Mouse (Mus musculus) lung, adult 2 months (tissue): ENCODE data around the gene Abca6.

Experiments used
- CTCF ChIP-seq: fragments of 200-500 bp; IDR thresholded peaks from 2 replicates; pipeline ENCODE4 v1.5.1; 2011; ENCODE audit warnings: mild to moderate bottlenecking, low read length, control low read depth; ENCODE audit not compliant: insufficient read depth
- POLR2A ChIP-seq: fragments of 200-500 bp; IDR thresholded peaks from 2 replicates; pipeline ENCODE4 v1.6.1; 2011; ENCODE audit warnings: low read depth, mild to moderate bottlenecking, control low read depth, low read length, borderline replicate concordance; ENCODE audit errors: extremely low read depth

DNA sequence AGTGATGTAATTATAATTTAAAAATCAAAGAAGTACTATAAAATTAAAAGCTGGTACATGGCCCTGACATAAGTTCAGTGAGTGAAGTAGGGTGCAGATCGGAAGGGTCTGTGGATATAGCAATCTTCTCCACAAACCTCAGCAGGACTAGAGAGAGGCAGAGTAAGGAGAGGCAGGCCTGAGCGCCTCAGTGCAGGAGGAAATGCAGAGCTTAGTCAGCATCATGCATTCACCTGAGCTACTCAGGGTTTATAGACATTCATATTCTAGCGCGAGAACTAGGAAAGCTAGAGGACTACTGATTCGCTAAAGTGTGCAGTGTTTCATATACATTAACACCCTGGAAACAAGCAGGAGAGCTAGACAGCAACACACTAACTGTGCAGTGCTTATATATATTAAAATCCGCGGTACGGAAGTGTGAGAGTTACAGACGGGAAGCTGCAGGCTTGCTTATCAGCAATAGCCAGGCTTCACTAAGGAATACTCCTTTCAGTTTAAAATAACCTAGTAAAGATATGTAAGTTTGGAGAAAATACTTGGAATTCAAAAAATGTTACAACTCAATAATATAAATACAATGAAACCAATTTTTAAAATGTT, 32.7 kb upstream of the Abca6 start:
- no peak for TF ChIP-seq POLR2A
- TF ChIP-seq CTCF: no peak
